Mouse (Mus musculus): ENCODE measurements around the gene Vax2.

Gene Vax2

DNA sequence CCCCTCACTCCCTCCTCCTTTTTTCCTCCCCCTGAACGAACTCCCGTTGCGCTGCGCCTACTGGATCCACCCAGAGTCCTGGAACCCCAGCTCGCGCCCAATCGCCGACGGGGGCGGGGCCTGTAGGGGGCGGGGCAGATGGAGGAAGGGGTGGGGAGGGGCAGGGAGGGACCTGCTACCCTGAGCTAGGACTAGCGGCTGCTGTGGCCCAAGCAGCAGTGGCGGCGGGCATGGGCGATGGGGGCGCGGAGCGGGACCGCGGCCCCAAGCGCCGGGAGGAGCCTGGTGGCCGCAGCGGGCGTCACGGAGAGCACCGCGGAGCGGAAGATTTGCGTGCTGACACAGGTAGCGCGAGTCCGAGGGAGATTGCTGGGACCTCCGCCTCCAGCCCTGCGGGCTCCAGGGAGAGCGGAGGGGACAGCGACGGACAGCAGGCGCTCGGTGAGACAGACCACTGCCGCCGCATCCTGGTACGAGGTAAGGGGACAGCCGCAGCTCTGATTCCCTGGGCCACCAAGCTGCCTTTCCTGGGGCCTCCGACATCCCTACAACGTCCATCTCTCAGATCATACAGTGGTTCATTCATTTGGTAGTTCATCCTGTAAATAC is at the start of gene Vax2:
TSS of gene Vax2 (plus strand) at position 198 of the 609 bp plus-strand sequence.
- ATAC-seq (ENCODE audit: insufficient number of reproducible peaks, low FRiP score, low TSS enrichment): no peak

DNA sequence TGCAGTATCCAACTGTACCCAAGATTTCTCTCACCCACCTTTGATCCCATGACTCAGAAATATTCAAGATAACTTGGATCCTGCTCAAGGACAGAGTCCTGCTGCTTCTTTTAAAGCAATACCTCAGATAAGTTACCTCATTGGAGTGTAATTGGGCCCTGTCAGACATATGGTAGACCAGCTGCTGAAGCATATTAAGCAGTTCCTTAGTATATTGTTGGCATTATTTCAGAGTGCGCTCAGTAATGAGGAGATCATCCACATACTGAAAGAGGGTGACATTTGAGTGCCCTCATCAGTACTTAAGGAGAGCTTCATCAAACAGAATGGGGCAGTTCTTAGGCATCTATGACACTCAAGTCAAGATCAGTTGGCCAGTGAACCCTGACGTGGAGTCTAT is 46.1 kb upstream of the Vax2 start:
- no peak for ATAC-seq (ENCODE audit: insufficient number of reproducible peaks, low FRiP score, low TSS enrichment)

DNA sequence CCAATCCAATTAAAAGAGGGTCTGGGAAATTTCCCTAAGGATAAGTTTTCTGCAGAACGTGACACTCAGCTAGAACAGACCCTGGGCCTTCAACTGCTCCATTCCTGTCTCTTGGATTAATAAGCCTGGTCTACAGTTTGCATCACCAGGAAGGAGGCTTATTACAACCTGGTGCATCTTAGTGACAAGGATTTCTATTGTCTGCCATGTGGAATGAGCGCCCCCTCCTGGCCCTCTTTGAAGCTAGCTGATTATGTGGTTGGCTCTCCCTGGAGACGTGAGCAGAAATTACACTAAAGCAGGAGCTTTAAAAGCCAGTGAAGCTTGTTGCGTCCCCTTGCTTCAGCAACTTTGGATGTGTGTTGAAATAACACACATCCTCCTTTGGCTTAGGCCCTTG is 37.7 kb upstream of the Vax2 start:
- no peak for ATAC-seq (ENCODE audit: insufficient number of reproducible peaks, low FRiP score, low TSS enrichment)

DNA sequence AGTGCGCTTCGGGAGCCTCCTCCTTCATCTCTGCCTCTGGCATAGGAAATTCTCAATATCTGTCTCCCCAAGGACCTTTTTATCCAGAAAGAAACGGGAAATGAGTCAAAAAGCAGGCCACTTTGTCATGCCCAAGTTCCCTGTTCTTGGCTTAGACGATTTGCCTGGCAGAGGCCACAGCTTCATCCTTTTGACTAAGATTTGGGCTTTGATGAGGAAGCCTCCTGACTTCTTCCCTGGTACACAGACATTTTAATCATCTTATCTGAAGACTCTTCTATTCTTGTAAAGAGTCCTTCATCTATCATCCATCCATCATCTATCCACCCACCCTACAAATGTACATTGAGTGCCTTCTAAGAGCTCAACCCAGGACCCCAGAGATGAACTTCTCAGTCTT is 33.3 kb upstream of the Vax2 start, which contains the start of gene Cd207:
TSS of gene Cd207 (minus strand) at position 101 of the 400 bp plus-strand sequence.
- ATAC-seq (ENCODE audit: insufficient number of reproducible peaks, low FRiP score, low TSS enrichment): no peak

DNA sequence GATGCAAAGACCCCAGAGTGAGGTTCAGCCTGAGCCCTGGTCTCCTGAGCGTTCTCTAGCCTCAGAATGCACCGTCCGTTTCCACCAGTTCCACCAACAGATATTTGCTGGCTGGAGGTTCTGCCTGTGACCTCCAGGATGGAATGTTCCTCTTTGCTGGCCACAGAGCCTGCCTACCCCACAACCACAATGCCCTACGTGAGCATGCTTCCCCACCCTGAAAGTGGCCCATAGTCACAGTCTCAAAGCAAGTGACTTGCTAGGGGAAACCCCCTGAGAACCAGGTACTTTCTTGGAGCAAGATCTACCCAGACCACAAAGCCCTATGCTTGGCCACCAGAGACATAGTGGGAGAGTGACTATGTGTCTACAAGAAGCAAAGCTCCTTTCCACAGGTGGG is 21.7 kb upstream of the Vax2 start:
- no peak for ATAC-seq (ENCODE audit: insufficient number of reproducible peaks, low FRiP score, low TSS enrichment)

DNA sequence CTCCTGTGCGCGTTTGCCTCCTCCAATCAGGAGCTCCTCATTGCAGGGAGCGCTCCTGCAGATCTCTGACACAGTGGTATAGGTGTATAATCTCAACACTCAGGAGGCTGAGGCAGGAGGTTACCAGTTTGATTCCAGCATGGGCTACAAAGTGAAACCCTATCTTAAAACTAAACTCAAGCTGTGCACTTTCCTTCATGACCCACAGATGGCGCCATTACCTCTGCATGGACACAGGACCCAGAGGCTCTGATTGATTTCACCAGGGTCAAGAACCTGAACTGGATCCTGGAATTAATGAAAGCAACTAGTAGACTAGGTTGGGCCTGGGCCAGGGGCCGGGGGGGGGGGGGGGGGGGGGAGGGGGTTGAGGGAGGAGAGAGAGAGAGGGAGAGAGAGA is 20.8 kb upstream of the Vax2 start:
- no peak; the same call in 1 of the 2 replicates for ATAC-seq (ENCODE audit: insufficient number of reproducible peaks, low FRiP score, low TSS enrichment)

DNA sequence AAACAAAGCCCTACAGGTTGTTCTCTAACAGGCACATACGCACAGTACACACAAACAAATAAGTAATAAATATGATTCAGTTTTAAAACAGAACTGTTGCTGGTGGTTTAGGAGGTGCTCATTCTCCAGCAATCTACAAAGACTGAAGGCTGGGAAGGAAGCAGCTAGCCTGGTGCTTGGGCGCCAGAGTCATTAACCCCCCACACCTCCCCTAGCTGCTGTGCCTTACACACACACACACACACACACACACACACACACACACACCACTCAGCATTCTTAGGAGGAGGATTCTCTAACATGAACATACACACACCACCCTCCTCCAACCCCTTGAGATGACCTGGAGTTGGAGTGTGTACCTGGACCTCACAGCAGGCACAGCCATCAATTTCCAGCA is 20.1 kb upstream of the Vax2 start:
- ATAC-seq (ENCODE audit: insufficient number of reproducible peaks, low FRiP score, low TSS enrichment): no peak

DNA sequence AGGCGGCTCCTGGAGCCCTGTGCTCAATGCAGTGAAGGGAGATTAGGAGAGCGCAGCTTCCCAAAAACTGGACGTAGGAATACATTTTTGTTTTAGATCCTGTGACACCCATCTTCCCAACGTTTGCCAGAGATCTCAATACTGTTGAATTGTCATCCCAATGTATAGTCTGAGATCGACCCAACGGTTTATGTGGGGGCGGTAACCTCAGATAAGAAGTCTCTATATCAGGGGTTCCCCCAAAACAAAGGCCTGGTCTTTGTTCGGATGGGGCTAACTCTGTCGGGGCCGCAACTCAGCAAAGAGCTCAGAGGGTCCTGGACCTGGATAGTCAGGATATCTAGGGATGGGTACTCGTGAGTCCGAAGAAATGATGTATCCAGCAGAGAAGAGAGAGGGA is 18.1 kb upstream of the Vax2 start:
- ATAC-seq (ENCODE audit: insufficient number of reproducible peaks, low FRiP score, low TSS enrichment): no peak

DNA sequence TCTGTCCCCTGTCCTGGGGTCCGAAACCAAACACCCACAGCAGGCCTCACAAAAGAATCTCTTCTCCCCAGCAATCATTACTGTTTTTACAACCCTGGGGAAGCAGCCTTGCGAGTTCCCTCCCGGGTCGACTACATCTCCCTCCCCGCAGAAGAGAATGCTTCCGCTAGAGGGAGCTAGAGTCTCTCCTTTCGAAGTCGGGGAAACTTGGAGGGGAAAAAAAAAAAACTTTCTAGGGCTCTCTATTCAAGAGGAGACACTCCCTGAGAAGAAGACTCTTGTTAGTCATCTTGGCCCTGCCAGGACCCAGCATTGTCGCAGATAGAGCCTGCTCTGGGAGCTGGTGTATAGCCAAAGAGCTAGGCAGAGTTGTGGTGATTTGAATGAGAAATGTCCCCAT is 17.2 kb upstream of the Vax2 start:
- ATAC-seq (ENCODE audit: insufficient number of reproducible peaks, low FRiP score, low TSS enrichment): no peak; the same call in 1 of the 2 replicates

DNA sequence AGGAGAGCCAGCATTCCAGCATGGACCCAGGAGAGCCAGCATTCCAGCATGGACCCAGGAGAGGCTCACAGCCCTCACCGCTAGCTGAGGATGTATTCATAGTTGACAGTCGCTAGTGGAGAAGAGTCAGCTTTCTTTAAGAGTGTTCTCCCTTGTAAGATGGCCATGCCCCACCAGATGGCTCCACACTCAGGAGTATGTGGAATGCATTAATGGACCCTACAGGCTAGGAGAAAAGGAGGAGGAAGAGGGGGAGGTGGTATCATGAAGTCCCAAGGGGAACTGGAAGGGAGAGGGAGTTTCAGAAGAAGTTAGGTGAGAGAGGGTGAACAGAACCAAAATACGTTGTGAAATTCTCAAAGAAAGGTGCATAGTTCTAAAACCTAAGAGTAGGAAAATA is 15.3 kb upstream of the Vax2 start:
- no peak for ATAC-seq (ENCODE audit: insufficient number of reproducible peaks, low FRiP score, low TSS enrichment)

DNA sequence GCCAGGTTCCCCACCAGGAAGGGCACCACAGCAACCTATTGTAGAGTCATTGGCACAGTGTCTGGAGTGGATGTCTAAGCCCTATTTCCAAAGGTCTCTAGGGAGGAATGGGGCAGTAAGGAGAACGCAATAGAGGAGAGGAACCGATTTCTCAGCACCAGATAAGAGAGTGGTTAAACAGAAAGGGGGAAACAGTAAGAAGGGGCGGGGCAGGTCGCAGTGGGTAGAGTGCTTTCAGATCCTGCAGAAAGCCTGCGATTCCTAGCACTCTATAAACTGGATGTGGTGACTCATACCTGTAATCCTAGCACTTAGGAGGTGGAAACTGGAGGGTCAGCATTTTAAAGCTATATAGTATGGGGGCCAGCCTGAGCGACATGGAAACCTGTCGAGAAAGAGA is 14.4 kb upstream of the Vax2 start:
- ATAC-seq (ENCODE audit: insufficient number of reproducible peaks, low FRiP score, low TSS enrichment): no peak

DNA sequence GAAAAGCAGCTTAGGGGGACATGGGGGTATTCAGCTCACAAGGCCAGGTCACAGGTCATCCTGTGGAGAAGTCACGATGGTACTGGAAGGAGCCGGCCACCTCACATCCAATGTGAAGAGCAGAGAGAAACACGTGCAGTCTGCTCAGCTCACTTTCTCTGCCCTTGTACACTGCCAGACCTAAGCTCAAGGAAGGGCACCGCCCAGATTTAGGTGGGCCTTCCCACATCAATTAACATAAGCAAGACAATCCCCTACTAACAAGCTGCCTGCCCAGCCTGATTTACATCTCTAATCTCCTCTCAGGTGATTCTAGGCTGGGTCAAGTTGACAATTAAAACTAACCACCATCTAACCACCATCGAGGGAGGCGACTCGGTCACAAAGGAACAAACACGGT is 13.1 kb upstream of the Vax2 start:
- no peak for ATAC-seq (ENCODE audit: insufficient number of reproducible peaks, low FRiP score, low TSS enrichment)

DNA sequence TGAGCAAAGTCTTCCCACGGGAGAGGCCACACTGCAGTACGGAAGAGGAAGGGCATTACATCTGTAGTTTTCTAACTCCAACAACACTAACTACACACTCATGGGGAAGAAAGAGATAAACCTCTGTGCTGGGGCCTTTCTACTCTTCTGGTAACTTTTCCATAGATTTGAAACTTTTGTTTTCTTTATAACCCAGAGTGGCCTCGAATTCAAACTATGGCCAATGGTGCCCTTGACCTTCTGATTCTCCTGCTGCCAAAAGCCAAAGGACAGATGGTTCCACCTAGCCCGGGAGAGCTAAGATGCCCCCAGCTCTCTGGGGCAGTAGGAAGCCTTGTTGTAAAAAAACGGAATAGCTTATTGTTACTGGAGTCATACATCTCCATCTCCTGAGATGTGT is 11.1 kb upstream of the Vax2 start:
- no peak for ATAC-seq (ENCODE audit: insufficient number of reproducible peaks, low FRiP score, low TSS enrichment)

DNA sequence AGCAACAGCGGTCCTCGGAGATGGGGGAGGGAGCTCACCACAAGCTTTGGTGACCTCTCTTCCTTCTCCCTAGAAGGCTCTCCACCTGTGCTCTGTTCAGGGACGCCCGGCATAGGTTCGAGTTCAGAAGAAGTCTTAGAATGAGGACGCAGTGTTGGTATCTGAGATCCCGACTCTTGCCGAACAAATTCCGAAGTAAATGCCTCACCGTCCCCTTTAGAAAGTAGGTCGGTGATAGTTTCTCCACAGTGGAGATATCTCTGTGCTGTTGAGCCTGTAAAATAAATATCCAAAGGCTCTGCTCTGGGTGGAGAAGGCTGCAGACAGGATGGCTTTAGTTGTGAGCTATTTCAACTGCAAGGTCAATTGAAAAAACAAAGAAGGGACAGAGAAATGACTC is 10.1 kb upstream of the Vax2 start:
- ATAC-seq (ENCODE audit: insufficient number of reproducible peaks, low FRiP score, low TSS enrichment): no peak

DNA sequence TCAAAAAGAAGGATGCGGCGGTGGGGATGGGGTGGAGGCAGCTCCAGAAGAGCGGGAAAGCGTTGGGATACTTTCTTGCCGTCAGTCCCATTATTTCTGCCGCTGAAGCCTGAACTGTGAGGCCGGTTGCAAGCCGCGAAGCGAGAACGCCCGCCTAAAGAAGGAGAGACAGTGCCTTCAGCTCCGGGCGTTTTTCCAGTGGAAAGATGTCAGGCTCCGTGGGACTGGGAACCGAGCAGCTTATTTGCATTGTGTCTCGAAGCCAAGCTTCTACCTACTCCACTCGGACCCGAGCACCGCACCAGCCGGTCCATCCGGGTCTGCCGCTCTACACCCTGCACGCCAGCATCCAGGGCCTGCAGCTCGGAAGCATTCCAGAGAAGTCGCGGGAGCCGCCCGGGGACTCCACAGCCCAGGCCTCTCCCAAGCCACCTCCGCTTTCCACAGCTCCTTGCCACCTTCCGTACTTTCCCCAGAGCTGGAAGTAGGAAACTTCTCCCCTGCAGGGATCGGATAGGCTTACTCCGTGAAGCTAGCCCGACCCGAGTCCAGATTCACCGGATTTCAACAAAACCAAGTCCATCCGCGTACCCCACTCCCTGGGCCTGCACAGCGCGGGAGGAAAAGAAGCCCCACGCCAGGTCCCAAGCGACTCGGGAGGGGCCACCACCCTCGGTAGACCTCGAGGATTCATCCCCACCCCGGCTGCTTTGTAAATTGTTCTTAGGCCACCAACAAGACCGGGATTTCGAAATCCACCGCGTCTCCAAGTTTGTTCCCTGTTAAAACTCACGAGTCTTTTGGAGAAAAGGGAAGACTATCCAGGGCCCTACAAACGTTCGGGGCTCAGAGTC is 8.7 kb upstream of the Vax2 start:
- no peak for ATAC-seq (ENCODE audit: insufficient number of reproducible peaks, low FRiP score, low TSS enrichment)

DNA sequence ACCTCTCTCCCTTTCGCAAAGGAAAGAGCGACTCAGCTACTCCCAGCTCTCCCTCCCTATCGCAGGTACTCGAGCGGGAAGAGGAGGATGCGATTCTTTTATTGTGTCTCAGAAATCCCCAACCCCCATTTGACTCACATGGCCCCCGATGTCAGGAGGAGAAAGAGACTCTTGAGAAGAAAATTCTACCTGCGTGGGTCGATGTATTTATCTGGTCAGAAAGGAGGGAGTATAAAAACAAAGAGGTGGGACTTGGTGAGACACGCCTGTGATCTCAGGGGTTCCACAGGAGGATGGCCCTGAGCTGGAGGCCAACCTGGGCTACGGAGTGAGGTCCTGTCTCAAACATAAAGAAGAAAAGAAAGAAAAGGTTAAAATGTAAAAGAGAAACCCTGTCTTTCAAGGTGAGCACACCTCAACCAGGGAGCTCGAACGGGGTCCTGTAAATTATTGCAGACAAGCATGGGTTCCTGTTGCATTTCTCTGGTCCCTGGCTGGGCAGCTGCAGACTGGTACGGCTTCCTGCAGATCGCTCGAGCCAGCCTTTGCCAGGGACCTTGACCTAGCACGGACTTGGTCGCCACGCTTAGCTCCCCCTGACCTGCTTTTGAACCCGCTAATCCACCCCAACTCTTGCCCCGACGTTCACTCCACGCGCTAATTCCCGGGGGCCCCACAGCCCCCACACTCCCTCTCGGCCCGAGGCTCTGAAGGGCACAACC is 7.9 kb upstream of the Vax2 start:
- no peak for ATAC-seq (ENCODE audit: insufficient number of reproducible peaks, low FRiP score, low TSS enrichment)

DNA sequence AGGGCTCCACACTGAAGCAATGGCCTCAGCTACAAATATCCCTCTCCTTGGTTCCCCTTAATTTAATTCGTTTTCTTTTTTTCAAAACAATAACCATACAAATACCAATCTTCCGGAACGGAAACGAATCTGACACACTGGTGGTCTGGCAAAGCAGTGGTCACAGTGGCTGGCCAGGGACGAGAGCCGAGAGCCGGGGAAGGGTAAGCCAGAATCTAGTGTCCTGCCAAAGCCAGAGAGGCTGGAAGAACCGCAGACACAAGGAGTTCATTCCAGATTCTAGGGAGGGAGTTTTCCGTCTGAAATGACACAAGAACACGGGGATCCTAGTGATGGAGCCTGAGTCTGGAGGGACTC is 7.4 kb upstream of the Vax2 start:
- ATAC-seq (ENCODE audit: insufficient number of reproducible peaks, low FRiP score, low TSS enrichment): no peak

DNA sequence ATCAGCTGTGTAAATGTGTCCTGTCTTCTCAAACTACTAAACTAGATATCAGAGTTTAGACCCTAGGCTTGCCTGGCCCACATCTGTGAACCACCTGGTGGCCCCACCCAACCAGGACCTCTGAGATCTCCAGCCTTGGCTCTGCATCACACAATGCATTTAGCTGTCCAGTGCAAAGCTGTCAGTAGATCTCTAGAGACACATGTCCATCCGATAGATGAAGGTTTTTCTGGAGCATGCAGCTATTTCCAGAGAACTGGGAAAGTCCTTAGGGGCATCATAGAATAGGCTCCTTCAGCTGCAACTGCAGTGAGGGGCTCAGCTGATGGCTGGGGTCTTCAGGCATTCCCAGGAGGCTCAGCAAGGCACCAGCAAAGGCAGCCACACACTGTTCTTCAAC is 6.8 kb upstream of the Vax2 start:
- no peak for ATAC-seq (ENCODE audit: insufficient number of reproducible peaks, low FRiP score, low TSS enrichment)

DNA sequence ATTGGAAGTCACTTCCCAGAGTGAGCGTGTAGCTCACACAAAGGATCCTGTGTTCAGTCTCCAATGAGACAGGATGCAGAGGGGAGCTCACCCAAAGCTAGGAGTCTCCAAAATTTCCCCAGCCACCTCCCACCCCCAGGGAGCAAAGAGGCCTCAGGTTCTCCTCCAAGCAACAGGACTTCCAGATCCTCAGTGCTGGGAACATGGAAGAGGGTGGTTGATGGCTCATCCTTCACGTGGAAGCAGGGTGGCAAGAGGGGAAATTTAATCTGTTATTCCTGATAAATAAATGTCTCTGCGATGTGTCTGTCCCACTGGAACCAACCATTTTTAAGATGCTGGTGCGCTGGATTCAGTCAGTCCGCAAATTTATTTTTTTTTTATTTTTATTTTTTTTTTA is 6.4 kb upstream of the Vax2 start:
- ATAC-seq (ENCODE audit: insufficient number of reproducible peaks, low FRiP score, low TSS enrichment): no peak

DNA sequence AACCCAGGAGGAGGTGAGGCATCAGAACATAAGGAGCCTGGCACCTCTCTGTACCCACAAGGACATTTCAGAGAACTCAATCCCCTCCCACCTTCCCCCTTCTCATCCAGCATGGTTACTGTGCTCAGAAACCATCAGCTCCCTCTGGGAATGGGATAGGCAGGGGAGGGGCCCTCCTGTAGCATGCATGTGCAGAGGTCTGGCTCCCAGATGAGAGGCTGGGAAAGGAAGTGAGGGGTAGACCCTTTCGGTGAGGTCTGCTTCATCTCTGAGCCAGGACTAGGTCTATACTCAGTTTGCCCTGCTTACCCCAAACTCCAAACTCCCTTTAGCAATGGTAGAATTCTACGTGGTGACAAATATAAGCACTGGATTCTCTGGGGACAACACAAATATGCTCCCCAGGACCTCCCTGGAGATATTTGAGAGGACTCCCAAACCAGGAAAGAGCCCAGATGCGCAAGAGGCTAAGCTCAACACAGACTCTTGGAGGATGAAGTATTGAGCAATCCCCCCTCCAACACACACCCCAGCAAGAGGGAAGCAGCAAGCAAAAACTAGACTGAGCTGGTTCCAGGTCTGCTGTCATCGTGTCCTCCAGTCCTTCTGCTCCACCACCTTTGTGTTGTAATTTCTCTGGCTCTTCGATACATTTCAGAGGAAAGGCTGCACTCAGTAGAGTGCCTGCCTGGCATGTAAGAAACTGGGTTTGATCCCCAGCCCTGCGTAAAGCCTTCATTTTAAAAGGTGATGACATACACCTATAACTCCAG is 3.1 kb upstream of the Vax2 start:
- no peak for ATAC-seq (ENCODE audit: insufficient number of reproducible peaks, low FRiP score, low TSS enrichment)

Data from cerebellum, adult (tissue).